Mouse (Mus musculus): ENCODE measurements around the gene Esyt3.

Gene Esyt3

DNA sequence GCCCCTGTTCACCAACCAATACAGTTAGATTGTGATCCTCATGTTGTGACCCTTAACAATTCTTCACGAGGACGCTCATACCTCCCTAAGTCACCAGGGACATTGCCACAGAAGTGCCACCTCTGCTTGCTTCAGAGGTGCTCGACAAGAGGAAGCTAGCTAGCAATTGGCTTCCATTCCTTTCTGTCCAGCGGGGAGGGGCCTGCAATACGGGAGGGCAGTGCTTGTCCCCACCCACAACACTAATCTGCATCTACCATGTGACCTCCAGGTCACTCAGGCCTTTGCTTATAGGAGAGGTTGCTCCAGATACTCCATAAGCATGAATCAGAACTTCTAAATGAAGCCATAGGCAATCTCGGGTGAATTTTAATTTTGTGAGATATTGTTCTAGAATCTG lies 5.0 kb downstream of the Esyt3 start:
- DNase-seq = no peak

DNA sequence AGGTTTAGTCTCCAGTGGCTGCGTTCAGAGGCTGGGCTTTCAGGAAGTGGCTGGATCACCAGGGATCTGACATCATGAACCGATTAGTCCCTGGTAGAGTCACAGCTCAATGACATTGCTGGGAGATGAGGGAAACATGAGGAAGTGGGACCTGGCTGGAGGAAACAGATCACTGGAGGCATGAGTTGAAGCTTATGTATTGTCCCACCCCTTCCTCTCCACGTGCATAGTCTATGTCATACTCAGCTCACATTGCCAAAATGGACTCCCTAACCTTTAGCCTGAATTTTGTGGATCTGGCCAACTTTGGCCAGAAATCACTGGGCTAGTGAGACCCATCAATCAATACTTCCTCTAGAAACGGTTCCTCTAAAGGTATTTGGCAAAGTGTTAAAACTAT lies 5.4 kb downstream of the Esyt3 start:
- no peak for DNase-seq

- no peak for DNase-seq
Observed at GRCm38 (mm10) chr9:99345351-99345792, 13.0 kb downstream of the Esyt3 start.

GRCm38 (mm10) chr9:99341600-99341999 lies 16.8 kb downstream of the Esyt3 start:
- DNase-seq = no peak

- no peak for DNase-seq
Observed at GRCm38 (mm10) chr9:99340126-99340525, 18.2 kb downstream of the Esyt3 start.

DNA sequence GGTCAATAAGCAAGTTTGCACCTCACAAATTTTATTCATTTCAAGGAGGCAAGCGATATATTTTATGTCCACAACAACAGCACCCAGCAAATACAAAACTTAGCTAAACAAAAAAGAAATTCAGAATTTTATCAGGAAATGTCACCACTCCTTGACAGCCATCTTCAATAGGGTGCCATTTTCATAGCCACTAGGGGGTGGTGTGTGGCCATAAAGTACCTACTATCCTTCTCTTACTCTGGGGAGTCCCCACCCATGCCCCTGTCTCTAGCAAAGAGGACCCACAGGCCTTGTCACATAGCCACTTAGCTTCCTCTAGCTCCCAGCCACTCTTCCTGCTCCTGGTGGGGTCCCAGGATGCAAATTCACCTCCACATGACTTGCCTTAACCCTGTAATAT lies 19.2 kb downstream of the Esyt3 start:
- DNase-seq = no peak

GRCm38 (mm10) chr9:99338293-99338692 lies 20.1 kb downstream of the Esyt3 start:
- DNase-seq = no peak

DNA sequence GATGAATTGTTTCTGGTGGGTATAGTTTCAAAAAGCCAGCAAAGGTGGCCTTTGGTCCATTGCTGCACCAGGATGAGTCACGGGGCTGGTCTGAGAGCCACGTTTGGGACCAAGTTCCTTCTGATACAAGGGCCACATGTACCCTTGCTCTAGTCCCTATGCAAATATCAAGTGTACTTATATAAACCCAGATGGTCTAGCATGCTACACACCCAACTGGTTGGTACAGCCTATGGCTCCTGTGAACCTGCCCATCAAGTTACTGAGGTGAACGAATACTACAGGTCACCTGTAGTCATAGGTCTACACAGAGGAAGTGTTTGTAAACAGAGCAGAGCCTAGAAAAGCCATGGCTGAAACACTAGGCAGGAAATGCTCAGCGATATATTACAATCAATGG lies 21.8 kb downstream of the Esyt3 start:
- DNase-seq = no peak

GRCm38 (mm10) chr9:99326881-99327280 lies 31.5 kb downstream of the Esyt3 start:
- DNase-seq = no peak

DNA sequence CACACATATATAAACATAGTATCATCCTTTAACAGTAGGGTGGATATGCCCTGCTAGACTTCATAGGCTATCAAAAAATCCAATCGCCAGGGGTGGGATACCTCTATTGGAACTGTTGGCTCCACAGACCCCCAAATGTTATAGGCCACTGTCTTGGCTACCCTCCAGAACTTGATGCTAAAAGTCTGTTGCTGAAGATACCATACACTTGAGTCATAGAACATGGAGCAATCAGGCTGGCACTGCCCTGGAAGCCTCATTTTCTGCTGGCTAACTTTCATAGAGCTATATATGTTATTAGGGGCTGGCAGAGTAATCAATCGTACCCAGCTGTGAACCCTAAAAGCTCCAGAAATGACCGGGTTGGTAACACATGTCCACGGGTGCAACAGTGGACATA lies 32.4 kb downstream of the Esyt3 start:
- no peak for DNase-seq

- no peak for DNase-seq
Observed at GRCm38 (mm10) chr9:99325208-99325929, 33.0 kb downstream of the Esyt3 start.

DNA sequence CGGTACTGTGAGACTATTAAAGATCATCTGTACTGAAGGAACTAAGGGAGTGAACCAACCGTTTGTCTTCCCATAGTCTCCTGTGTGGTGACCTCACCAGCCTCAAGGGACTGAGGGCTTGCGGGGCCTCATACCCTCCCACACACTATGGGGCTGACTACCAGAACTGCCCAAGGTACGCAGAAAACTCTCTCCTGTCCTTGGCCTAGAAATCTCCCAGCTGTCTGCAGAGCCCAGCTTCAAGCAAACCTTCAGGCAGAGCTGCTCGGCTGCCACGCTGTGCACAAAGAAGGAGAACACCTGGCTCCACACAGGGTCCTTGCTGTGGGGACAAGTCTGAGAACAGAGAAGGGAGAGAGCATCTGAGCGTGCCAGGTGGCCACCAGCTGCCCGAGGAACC lies 38.4 kb downstream of the Esyt3 start:
- no peak for DNase-seq

DNA sequence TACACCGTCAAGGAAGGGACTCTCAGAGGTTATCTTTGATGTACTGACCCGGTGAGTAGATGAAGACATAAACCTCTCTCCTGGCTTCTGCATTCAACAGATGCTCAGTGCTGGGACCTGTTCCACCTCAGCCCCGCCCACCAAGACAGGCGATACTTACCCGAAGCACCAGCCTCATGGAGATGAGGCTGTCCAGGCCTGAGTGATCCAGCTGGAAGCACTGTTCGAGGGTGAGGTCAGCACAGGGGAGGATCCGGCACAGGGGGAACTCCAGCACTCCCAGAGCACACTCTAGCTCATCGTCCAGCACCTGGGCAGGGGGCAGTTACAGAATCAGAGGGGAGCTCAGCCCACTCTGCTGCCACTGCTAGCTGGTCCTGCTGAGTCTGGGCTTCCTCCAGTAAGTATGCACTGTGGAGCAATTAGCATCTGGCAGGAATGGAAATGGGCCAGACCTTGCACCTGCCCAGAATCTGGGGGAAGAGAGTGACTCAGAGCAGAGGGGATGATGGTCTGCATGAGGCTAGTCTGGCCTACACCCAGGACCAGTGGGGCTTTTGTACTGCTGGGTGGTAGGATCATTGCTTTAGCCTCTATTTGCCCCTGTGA lies 38.9 kb downstream of the Esyt3 start:
- no peak for DNase-seq

DNA sequence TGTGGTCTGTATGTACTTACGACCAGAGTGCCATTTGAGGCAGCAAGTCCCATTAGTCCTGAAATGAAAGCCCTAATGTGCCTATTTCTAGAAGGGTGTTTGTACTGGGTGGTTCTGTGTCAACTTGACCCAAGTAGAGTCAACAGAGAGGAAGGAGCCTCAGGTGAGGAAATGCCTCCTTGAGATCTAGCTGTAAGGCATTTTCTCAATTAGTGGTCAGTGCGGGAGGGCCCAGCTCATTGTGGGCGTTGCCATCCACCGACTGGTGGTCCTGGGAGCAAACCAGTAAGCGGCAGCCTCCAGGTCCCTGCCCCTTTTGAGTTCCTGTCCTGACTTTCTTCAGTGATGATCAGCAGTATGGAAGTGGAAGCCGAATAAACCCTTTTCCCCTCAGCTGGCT lies 52.1 kb downstream of the Esyt3 start:
- no peak for DNase-seq

GRCm38 (mm10) chr9:99304296-99304695 lies 54.1 kb downstream of the Esyt3 start:
- DNase-seq = no peak
